Mouse (Mus musculus): ENCODE measurements around the gene Rtp1.

Rtp1 gene

GRCm38 (mm10) chr16:23428647-23429319 lies at the start of gene Rtp1:
Rtp1 (plus strand) TSS chr16:23429133.
- no peak for DNase-seq (ENCODE audit: low spot score in 2 of 2)

DNA sequence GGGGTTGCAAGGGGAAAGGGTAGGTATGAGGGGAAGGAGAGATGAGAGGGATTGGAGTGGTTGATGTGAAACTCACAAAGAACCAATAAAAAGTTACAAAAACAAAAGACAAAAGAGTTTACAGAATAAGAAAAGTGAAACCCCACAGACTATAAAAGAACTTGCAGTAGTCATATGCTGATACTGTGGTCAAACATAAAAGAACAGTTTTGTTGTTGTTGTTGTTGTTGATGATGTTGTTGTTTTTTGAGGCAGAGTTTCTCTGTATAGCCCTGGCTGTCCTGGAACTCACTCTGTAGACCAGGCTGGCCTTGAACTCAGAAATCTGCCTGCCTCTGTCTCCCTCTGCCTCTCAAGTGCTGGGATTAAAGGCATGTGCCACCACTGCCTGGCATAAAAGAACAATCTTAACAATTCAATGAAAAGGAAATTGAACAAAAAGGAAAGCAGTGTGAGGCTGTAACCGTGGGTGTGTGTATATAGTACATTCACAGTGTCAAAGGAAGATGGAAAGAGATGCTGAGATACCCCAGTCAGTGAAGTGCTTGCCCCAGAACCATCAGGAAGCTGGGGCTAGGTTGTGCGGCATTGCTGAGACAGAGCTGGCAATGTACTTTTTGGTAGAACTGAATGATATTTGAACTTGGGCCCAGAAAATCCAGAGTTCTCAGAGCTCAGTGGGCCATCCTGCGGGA lies 49.2 kb upstream of the Rtp1 start:
- no peak for DNase-seq (ENCODE audit: low spot score in 2 of 2)

DNA sequence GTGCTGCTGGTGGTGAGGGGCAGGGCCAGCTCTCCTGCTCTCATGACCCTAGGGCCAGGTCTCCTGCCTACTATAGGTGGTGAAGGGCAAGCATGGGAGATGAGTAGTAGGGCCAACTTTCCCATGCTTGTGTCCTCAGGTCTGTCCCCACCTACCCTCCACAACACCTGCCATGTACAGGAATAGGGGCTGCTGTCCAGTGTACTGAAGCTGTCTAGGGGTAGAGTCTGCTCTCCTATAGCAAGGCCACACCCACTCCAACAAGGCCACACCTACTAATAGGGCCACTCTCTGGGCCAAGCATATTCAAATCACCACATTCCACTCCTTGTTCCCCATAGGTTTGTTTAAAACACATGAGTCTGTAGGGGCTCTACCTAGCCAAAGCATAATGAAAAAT lies 44.6 kb upstream of the Rtp1 start:
- no peak for DNase-seq (ENCODE audit: low spot score in 2 of 2)

DNA sequence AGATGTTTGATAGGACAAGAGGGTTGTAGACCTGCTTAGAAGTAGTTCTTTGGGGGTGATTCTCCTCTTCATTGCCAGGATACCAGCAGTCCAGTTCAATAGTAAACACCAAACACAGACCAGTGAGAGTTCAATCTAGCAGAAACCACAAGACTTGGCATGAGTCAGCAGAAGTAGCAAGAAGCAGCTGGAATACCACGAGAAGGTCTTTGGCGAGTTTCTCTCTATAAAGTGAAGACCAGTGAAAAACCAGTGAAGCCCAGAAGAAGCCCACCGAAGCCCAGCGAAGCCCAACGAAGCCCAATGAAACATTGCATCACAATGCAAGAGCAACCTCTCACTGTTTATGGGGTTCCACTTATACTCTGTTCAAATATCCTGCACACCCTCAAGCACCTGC lies 31.0 kb upstream of the Rtp1 start:
- DNase-seq (ENCODE audit: low spot score in 2 of 2): no peak

- no peak for DNase-seq (ENCODE audit: low spot score in 2 of 2)
These were observed 27.5 kb upstream of the Rtp1 start for GRCm38 (mm10) chr16:23401463-23401862.

- DNase-seq (ENCODE audit: low spot score in 2 of 2): no peak
These were observed 27.0 kb upstream of the Rtp1 start for GRCm38 (mm10) chr16:23401959-23402358.

GRCm38 (mm10) chr16:23403008-23403755 lies 25.8 kb upstream of the Rtp1 start:
- peak; percentile 50 to 68 for DNase-seq (ENCODE audit: low spot score in 2 of 2)

DNA sequence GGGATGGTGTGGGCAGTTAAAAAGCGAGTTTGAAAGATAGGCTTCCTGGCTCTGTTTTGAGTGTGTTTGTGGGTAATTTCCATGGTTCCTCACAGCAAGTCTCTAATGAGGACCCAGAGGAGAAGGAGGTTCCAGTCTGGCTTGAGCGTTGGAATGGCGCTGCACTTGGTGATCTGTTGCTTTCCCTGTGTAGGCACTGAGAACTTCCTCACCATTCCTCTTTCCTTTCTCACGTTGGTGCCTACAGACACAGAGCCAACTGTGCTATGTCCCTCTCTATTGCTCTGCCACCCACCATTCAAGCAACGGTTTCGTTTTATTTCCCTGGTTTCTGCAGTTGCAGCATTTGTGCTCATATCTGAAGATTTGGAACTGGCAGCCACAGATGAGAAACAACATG lies 16.0 kb upstream of the Rtp1 start:
- DNase-seq (ENCODE audit: low spot score in 2 of 2): no peak

DNA sequence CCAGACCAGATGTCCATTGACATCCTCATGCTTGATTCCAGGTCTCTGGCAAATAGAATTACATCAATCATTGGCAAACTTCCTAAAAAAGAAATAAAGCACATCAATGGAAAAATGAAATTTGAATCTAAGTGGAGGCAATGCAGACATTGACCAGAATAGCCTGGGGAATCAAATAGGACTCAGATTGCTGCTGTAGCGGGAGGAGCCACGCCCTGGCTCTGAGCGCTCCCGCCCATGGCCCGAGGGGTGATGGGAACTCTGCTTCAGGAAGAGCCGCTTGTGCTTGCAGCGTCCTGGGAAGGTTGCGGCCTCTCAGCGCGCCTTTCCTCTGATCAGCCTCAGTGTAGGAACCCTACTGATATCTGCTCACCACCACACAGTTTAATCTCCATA lies 12.7 kb upstream of the Rtp1 start:
- DNase-seq (ENCODE audit: low spot score in 2 of 2): no peak

DNA sequence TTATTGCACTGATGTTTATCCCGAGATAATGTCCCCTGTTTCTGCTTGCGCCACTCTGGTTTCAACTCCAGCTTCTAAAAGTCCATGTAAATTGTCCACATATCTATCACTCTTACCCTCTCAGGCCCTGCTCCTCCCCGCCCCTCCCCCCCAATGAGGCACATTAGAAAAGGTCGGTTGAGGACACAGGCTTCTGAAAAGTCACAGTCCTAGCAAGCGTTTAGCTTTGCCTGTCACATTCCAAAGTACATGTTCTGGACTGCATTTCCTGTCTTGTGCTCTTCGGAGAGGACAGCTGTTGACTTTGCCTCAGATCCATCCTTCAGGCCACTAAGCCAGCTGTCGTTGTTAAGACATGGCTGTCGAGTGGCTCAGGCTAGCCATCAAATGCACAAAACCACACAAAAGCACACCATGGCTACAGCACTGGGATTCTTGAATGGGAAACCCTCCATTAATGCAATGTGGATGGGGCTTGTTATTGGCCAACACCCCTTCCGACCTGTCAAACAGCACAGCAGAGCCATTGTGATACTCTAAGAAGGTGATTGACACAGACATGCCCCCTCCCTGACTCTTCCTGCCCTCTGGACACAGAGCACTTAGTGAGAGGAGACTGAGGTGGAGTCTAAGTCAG lies 12.2 kb upstream of the Rtp1 start:
- DNase-seq (ENCODE audit: low spot score in 2 of 2): no peak

DNA sequence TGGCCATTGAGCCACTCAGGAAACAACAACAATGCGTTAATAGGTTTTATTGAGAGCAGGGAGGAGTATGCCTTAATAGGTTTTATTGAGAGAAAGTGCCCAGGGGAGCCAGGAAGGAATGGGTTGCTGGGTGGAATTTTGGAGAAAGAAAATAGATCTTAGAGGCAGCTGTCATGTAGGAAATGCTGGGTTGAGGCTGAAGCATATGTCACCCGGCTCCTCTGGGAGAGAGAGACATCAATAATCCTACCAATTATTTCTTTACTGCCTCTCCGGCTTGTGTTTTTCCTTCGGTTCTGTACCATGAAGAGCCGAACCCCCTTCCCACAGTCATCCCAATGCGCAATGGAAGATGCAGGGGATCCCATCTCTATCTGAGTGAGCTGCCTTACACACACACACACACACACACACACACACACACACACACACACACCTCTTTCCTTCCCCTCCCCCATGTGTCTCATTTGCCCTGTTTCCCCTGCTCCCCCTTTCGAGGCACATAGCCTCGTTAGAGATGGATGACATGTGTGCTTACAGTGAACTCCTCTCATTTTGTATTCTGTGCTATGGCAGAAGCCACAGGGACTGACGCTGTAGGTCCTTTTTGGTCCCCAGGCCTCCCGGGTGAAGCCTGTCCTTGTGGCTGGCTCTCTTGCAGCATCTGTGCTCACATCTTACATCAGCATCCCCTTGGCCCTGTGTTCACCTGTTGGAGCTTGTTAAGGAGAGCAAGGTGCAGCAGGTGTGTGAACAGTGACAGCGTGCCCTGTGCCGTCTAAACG lies 11.3 kb upstream of the Rtp1 start:
- DNase-seq (ENCODE audit: low spot score in 2 of 2): no peak

DNA sequence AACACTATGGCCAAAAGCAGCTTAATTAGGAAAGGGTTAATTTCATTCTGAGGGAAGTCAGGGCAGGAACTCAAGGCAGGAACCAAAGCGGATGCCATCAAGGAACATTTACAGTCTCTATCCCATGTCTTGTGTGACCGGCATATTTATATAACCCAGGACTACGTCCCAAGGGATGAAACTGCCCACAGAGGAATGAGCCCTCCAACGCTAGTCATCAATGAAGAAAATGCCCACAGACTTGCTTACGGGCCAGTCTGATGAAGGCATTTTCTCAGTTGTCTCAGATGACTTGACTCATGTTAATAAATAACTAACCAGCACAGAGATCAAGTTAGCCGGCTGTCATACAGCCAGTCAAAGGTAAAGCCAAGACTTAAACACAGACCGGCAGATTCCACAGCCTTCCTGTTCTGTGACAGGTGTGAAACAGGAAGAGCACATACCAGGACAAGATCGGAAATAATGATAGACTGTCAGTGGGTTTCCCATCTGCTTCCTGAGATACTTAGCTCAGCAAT lies 9.3 kb upstream of the Rtp1 start:
- DNase-seq (ENCODE audit: low spot score in 2 of 2): no peak

DNA sequence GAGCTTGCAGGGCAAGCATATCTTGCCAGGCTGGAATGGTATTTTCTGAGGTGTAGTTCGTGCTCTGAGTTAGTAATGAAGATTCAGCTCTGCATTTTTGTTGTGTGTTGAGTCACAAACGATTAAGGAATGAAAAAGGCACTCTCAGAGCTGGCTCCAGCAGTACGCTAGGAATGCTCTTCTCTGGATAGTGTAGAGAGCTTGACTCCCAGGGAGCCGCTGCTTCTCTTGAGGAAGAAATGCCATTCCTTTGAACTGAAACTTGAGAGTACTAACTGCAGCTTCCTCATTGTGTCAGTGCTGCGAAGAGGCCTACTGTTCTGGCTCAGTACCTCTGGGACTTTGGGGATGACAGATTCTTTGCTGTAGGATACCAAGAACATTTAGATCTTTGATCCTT lies 5.1 kb upstream of the Rtp1 start:
- DNase-seq (ENCODE audit: low spot score in 2 of 2): no peak

GRCm38 (mm10) chr16:23427701-23428100 lies 1.2 kb upstream of the Rtp1 start:
- no peak for DNase-seq (ENCODE audit: low spot score in 2 of 2)

- DNase-seq (ENCODE audit: low spot score in 2 of 2): no peak
These were observed 1.1 kb downstream of the Rtp1 start for GRCm38 (mm10) chr16:23429991-23430390.

- no peak for DNase-seq (ENCODE audit: low spot score in 2 of 2)
These were observed 8.7 kb downstream of the Rtp1 start for GRCm38 (mm10) chr16:23437404-23438166.

DNA sequence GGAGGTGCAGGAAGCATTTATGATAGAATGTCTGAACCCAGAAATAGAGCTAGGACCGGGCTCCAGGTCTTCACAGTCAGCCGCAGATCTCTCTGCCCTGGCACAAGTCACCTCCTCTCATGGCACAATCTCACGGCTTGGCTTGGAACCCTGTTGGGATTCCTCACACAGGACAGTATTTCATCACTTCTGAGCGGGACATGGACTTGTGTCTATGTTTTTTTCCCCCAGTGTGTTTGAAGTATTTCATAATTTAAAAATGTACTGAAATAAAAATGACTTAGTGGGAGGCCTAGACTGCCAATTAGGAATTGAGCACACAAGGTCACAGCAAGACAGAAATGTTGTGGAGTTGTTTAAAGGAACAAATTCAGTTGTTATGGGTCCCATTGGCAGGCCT lies 15.3 kb downstream of the Rtp1 start:
- no peak for DNase-seq (ENCODE audit: low spot score in 2 of 2)

- DNase-seq (ENCODE audit: low spot score in 2 of 2): no peak
These were observed 21.0 kb downstream of the Rtp1 start for GRCm38 (mm10) chr16:23449946-23450345.

DNA sequence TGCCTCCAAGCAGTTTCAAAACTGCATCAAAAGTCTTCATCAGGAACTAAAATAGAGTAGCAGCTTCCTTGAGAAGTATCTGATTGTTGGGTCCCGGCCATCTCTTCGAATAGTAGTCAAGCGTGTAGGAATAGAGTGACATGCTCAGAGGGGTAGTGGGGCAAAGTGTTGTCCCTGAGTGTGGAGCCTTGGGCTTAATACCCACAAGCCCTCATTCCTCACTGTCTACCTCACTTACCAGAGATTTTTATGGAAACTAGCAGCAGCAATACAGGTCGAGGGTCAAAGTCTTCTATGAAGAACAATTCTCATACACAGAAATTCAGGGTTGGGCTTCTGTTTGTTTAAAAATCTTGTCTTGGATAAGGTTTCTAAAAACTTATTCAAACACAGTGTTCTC lies 21.9 kb downstream of the Rtp1 start:
- no peak for DNase-seq (ENCODE audit: low spot score in 2 of 2)

DNA sequence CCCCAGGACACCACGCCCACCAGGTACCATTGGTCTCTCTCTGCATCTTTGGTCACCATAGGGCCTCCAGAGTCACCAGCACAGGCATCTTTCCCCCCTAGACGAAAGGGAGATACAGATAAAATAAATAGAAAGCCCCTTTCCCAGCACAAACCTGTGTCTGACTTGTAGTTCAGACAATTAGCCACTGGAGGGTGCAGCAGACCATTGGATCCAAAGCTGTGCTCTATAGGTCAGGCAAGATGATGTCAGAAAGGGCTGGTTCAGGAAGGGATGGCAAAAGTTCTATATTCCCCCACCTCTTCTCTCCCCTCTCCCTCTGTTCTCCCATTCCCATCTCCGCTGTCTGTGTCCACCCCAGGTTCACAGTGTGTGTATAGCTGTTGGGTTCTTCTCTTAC lies 23.5 kb downstream of the Rtp1 start:
- peak in 1 of 2 experiments; percentile 24 for DNase-seq (ENCODE audit: low spot score in 2 of 2)

DNA sequence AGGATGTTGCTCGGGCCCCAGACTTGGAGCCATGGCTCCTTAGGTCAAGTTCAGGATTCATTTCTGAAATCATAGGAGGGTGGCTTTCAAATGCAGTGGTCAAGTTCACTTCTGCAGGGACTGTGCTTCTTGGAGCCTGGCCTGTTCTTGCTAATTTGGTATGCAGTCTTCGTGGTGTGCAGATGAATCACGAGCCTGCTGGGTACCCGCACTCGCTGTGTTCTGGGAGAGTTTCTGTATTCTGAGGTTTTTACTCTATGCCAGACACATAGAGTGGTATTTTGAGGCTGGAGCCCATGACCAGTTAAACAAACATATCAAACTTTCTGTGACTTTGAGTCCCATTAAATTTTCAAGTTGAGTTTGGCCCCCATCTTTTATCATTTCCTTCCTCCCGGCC lies 25.4 kb downstream of the Rtp1 start:
- no peak for DNase-seq (ENCODE audit: low spot score in 2 of 2)
